Mouse (Mus musculus) C2C12 (cell line): ENCODE measurements around the gene S100pbp. TPM values are rescaled to one million over a fixed set of nuclear protein-coding genes. Genes with fewer than 3 reads are reported as not detected.

Source experiments
- H3K27me3 ChIP-seq: one replicate; pipeline ENCODE4 v1.6.1; 2011; ENCODE audit not compliant: control insufficient read depth, insufficient read depth, insufficient read length
- H3K36me3 ChIP-seq: one replicate; pipeline ENCODE4 v1.6.1; 2011; ENCODE audit not compliant: control insufficient read depth, insufficient read depth
- H3K4me3 ChIP-seq: one replicate; pipeline ENCODE4 v1.5.1; 2011; ENCODE audit warnings: mild to moderate bottlenecking, control low read depth; ENCODE audit not compliant: poor library complexity, insufficient read depth, severe bottlenecking
- H3K79me2 ChIP-seq: one replicate; pipeline ENCODE4 v1.6.1; 2011; ENCODE audit not compliant: control insufficient read depth, insufficient read depth
- H3K79me3 ChIP-seq: one replicate; pipeline ENCODE4 v1.6.1; 2011; ENCODE audit warnings: low read depth, control low read depth
- H3ac ChIP-seq: one replicate; pipeline ENCODE3; 2011; ENCODE audit warnings: low read depth; ENCODE audit not compliant: control insufficient read depth, insufficient read length
- CEBPB ChIP-seq: IDR thresholded peaks from one replicate; pipeline ENCODE4 v1.6.1; 2011; ENCODE audit warnings: low read depth, mild to moderate bottlenecking, control low read depth, moderate library complexity
- CTCF ChIP-seq: IDR thresholded peaks from one replicate; pipeline ENCODE4 v1.5.1; 2011; ENCODE audit not compliant: control insufficient read depth, insufficient read depth, insufficient read length
- FOSL1 ChIP-seq: IDR thresholded peaks from one replicate; pipeline ENCODE4 v1.8.0; 2011; ENCODE audit warnings: mild to moderate bottlenecking, low read length; ENCODE audit not compliant: poor library complexity, insufficient read depth, severe bottlenecking
- MAX ChIP-seq: IDR thresholded peaks from one replicate; pipeline ENCODE4 v1.6.1; 2011; ENCODE audit warnings: mild to moderate bottlenecking, control low read depth
- MYOD1 ChIP-seq: IDR thresholded peaks from one replicate; pipeline ENCODE4 v1.6.1; 2011; ENCODE audit warnings: low read depth; ENCODE audit not compliant: control insufficient read depth, insufficient read length
- MYOG ChIP-seq: IDR thresholded peaks from one replicate; pipeline ENCODE4 v1.6.1; 2011; ENCODE audit not compliant: control insufficient read depth, insufficient read length; ENCODE audit errors: extremely low read depth
- USF1 ChIP-seq: IDR thresholded peaks from one replicate; pipeline ENCODE4 v1.6.1; 2011; ENCODE audit warnings: low read depth, mild to moderate bottlenecking, control low read depth, moderate library complexity
- polyA plus RNA-seq: library from polyadenylated mRNA; unstranded; fragments of >200 nt; fragmentation: generic; extraction: Trizol; gene quantifications from one replicate; pipeline ENCODE4 v1.2.1, GENCODE M21; 2012; ENCODE audit warnings: missing spikeins

Gene S100pbp
- polyA plus RNA-seq, 1 experiment = 8.1 TPM

GRCm38 (mm10) chr4:129144401-129145367, 44.8 kb downstream of the S100pbp start:
- no peak overlapping the region for H3K4me3 ChIP-seq
- no peak for TF ChIP-seq CTCF
- no peak for TF ChIP-seq MAX
- no peak for TF ChIP-seq USF1
- TF ChIP-seq CEBPB = no peak
- TF ChIP-seq MYOD1 = no peak
- no peak for TF ChIP-seq MYOG
- no peak overlapping the region for H3ac ChIP-seq
- H3K79me3 ChIP-seq = no peaks in the 10 kb centered on the region
- no peaks in the 10 kb centered on the region for H3K79me2 ChIP-seq
- no peaks in the 10 kb centered on the region for H3K27me3 ChIP-seq
- peaks cover 7% of the 10 kb centered on the region for H3K36me3 ChIP-seq

- H3K79me2 ChIP-seq = no peaks in the 10 kb centered on the region
- TF ChIP-seq MYOG = no peak
- no peak for TF ChIP-seq MYOD1
- peaks cover 4% of the 10 kb centered on the region for H3K36me3 ChIP-seq
- H3K79me3 ChIP-seq = no peaks in the 10 kb centered on the region
- no peaks in the 10 kb centered on the region for H3K27me3 ChIP-seq
- no peak overlapping the region for H3ac ChIP-seq
- no peak overlapping the region for H3K4me3 ChIP-seq
Measured at GRCm38 (mm10) chr4:129143509-129143908, 46.0 kb downstream of the S100pbp start.

GRCm38 (mm10) chr4:129142439-129143045, 47.0 kb downstream of the S100pbp start:
- H3K27me3 ChIP-seq = no peaks in the 10 kb centered on the region
- no peak overlapping the region for H3K4me3 ChIP-seq
- peaks cover 4% of the 10 kb centered on the region for H3K36me3 ChIP-seq
- TF ChIP-seq USF1 = no peak
- TF ChIP-seq MYOD1 = no peak
- TF ChIP-seq MYOG = no peak
- no peak for TF ChIP-seq CTCF
- no peak for TF ChIP-seq FOSL1
- TF ChIP-seq CEBPB = no peak
- TF ChIP-seq MAX = no peak
- no peaks in the 10 kb centered on the region for H3K79me2 ChIP-seq
- no peaks in the 10 kb centered on the region for H3K79me3 ChIP-seq
- H3ac ChIP-seq = no peak overlapping the region

- Histone ChIP-seq H3K27me3 (peaks cover 4% of the 10 kb centered on the region), H3ac (no peak overlapping the region), H3K79me2 (no peaks in the 10 kb centered on the region), H3K4me3 (no peak overlapping the region), H3K36me3 (peaks cover 4% of the 10 kb centered on the region), H3K79me3 (no peaks in the 10 kb centered on the region)
- TF ChIP-seq FOSL1 (no peak), CEBPB (no peak), USF1 (no peak), MYOD1 (no peak), MAX (no peak), CTCF (no peak), MYOG (no peak)
Measured at GRCm38 (mm10) chr4:129141560-129142438, 47.7 kb downstream of the S100pbp start.

GRCm38 (mm10) chr4:129140808-129141207, 48.7 kb downstream of the S100pbp start:
- H3K79me2 ChIP-seq = no peaks in the 10 kb centered on the region
- TF ChIP-seq MAX = no peak
- TF ChIP-seq CTCF = no peak
- no peak for TF ChIP-seq CEBPB
- TF ChIP-seq MYOG = no peak
- no peak for TF ChIP-seq USF1
- no peak for TF ChIP-seq FOSL1
- TF ChIP-seq MYOD1 = no peak
- no peak overlapping the region for H3K4me3 ChIP-seq
- H3K79me3 ChIP-seq = no peaks in the 10 kb centered on the region
- H3K27me3 ChIP-seq = peaks cover 7% of the 10 kb centered on the region
- H3ac ChIP-seq = no peak overlapping the region
- peaks cover 3% of the 10 kb centered on the region for H3K36me3 ChIP-seq
